Mouse (Mus musculus): Measurements from ENCODE around the gene Slitrk4.

GRCm38 (mm10) chrX:64277991-64278301 lies 1.1 kb upstream of the Slitrk4 start:
- TF ChIP-seq CTCF (IDR thresholded peaks at IDR 0.05; ENCODE audit: control insufficient read depth, insufficient read depth, insufficient replicate concordance, low read depth, low read length) (no peak), POLR2A (IDR thresholded peaks at IDR 0.05; ENCODE audit: control insufficient read depth, low read depth, low read length) (no peak)

Measured in testis, adult 2 months (tissue).